Mouse (Mus musculus) T-helper 1 cell (primary cell): ENCODE measurements around the gene Rab23.

ENCODE experiments used
- in situ Hi-C: fragments of 300-600 bp; cut with MboI, MseI; formaldehyde crosslinking; loops from one replicate; pipeline ENCODE4 v1.15.1; 2025; ENCODE audit warnings: high pct_unique_total_duplicates

The Rab23 gene

GRCm38 (mm10) chr1:33766520-33767508, 47.1 kb downstream of the Rab23 start:
- in situ Hi-C loops = no loop called here

- in situ Hi-C loops = no loop called here
These were observed 48.6 kb downstream of the Rab23 start for GRCm38 (mm10) chr1:33768091-33768787.

- in situ Hi-C loops = no loop called here
These were observed 49.1 kb downstream of the Rab23 start for GRCm38 (mm10) chr1:33768827-33769226.

- in situ Hi-C loops = no loop called here
These were observed 51.9 kb downstream of the Rab23 start for GRCm38 (mm10) chr1:33771621-33772020.

- in situ Hi-C loops = no loop called here
These were observed 52.4 kb downstream of the Rab23 start for GRCm38 (mm10) chr1:33772106-33772505.

GRCm38 (mm10) chr1:33776175-33776611, 56.5 kb downstream of the Rab23 start:
- in situ Hi-C loops = no loop called here

GRCm38 (mm10) chr1:33784561-33784960, 64.9 kb downstream of the Rab23 start:
- in situ Hi-C loops = no loop called here

GRCm38 (mm10) chr1:33788072-33788471, 68.4 kb downstream of the Rab23 start:
- in situ Hi-C loops = no loop called here

- in situ Hi-C loops = no loop called here
These were observed 68.8 kb downstream of the Rab23 start for GRCm38 (mm10) chr1:33788493-33788892.
